Mouse (Mus musculus): ENCODE results near the gene Tfe3.
"Not testable (repeated sequence)": the region's sequence is repeated elsewhere in the genome, so short reads cannot be mapped to it uniquely, and the experiment has no call there.

Tfe3 gene

DNA sequence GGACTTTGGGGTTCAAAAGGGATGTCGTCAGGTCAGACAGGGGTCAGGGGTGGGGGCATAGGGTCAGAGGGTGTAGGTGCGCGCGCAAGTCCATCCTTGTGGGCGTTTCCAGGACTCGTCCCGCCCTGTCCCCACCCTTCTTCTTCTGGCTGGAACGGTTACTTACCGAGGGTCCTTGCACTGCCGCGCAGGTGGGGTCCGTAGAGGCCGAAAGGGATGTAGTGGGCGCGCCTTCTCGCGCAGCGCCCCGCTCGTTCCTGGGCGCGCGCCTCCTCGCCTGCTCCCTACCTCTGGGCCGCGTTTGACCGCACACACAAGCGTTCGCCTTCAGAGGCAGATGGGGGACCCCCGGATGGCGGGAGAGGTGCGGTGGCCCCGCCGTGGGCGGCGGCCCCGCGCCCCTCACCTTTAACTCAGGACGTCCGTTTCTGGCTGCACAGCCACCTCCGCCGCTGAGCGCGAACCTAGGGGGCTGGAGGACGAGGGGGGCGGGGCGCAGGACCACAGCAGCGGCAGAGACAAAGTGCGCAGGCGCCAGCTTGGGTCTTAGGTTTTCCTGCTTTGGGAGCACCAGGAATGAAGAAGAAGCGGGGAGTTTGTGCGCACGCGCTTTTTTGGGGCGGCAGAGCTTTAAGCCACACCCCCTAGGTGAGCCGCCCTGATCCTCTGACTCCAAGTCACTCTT is 11.8 kb upstream of the Tfe3 start, which contains the start of gene Ccdc120:
Gene Ccdc120, minus strand, starts transcription at position 474 of the 685 bp plus-strand sequence.
- no peak for DNase-seq (ENCODE audit: low read depth, low spot score)

DNA sequence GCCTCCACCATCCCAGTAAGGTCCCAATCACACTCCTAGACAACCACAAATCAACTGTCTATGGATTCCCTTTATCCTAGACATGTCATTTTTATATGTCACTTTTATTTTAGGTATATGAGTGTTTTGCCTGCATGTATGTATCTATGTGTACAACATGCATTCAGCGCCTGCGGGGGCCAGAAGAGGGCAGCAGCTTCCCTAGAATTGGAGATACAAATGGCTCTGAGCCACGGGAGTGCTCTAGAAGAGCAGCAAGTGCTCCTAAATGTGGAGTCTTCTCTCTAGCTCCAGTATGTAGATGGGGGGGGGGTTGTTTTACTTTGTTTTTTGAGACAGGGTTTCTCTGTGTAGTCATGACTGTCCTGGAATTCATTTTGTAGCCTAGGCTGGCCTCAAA is 8.7 kb upstream of the Tfe3 start:
- DNase-seq (ENCODE audit: low read depth, low spot score), result not testable (repeated sequence)

- DNase-seq (ENCODE audit: low read depth, low spot score), result no peak
Observed at GRCm38 (mm10) chrX:7762921-7763197, 499 bp downstream of the Tfe3 start.

DNA sequence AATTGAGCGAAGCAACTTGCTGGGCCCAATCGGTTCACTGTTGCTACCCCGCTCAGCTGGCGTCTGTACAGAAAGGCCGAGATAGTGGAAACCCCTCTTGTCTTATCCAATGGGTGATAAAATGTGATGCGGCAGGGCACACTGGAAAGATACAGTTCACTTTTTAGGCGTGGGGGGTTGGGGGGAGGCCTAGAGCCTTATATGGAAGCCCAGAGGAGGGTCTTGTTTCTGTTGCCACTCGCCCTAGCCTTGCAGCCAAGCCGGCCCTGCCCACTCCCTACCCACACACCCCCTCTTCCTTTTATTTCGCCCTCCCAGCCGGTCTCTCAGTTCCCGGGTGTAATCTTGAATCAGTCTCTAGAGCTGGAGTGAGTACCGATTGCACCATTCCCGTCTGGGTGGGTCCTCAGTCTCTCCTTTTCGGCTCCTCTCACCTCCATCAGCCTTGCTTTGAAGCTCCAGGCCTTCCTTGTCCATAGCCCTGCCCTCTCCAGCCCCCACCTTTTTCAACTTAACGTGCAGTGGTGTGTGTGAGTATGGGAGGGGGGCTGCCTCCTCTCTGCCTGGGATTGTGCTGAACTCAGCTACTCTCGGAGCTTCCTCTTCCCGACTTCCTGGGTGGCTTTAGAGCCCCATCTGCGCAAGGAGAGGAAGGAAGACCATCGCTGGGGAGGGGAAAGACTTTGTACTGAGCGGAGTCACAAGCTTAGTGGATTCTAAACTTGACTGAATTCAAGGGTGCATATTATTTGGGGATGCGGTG is 1.5 kb downstream of the Tfe3 start:
- DNase-seq (ENCODE audit: low read depth, low spot score), result peak; percentile 22

GRCm38 (mm10) chrX:7764657-7765280 is 2.4 kb downstream of the Tfe3 start:
- no peak for DNase-seq (ENCODE audit: low read depth, low spot score)

GRCm38 (mm10) chrX:7765281-7765670 is 2.9 kb downstream of the Tfe3 start:
- DNase-seq (ENCODE audit: low read depth, low spot score), result no peak

DNA sequence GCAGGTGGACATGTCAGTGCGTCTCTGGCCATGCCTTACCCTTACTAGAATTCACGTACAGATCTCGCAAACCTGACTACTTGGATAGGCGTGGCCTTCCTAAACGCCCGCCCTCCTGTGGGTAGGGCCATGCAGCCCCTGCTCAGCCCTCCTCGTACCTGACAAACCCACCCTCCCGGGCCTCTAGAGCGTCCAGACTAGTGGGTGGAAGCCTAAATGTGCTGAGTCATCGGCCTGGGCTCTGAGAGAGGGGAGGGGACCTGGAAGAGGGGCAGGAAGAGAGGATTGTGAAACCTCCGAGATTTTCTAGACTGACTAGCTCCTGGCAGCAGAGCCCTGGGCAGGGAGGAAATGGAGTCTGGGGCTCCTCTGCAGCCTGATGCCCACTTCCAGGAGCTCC is 3.4 kb downstream of the Tfe3 start:
- peak; percentile 36 for DNase-seq (ENCODE audit: low read depth, low spot score)

- no peak for DNase-seq (ENCODE audit: low read depth, low spot score)
Observed at GRCm38 (mm10) chrX:7769302-7770017, 7.1 kb downstream of the Tfe3 start.

DNA sequence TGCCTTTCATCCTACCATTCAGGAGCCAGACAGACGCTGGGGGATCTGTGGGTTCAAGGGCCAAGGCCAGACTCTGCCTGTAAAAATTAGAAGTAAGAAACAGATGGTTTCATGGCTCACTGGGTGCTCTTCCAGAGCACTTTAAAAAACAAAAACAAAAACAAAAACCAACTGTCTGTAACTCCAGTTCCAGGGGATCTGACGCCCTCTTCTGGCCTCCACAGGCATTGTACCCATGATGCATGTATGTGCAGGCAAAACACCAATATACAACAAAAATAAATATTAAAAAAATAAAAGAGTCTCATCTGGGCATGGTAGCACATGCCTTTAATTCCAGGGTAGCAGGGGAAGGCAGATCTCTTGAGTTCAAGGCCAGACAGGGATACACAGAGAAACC is 10.4 kb downstream of the Tfe3 start:
- DNase-seq (ENCODE audit: low read depth, low spot score), result no peak

DNA sequence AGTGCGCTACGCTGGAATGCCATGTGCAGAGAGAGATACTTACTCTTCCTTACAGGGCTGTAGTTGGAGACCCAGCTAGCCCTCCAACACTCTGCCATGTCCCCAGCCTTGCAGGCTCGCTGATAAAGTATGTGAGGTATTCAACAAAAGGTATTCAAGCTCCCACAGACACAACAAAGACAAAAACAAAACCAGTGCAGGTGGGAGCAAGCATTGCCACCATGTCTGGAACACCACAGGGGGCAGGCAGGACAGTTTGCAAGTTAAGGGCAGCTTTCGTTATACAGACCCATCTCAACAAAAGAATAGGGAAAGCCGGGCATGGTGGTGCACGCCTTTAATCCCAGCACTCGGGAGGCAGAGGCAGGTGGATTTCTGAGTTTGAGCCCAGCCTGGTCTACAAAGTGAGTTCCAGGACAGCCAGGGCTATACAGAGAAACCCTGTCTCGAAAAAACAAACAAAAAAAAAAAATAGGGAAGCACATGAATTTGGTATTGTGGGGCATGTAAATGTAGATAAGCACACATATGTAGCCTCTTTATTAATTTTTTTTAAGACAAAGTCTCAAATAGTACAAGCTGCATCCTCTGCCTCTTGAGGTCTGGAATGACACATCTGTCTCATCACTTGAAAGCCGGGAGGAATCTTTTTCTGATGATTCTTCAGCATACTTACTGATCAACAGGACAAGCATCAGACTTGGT is 13.3 kb downstream of the Tfe3 start:
- DNase-seq (ENCODE audit: low read depth, low spot score), result no peak

GRCm38 (mm10) chrX:7776329-7777082 is 14.1 kb downstream of the Tfe3 start:
- DNase-seq (ENCODE audit: low read depth, low spot score), result no peak

DNA sequence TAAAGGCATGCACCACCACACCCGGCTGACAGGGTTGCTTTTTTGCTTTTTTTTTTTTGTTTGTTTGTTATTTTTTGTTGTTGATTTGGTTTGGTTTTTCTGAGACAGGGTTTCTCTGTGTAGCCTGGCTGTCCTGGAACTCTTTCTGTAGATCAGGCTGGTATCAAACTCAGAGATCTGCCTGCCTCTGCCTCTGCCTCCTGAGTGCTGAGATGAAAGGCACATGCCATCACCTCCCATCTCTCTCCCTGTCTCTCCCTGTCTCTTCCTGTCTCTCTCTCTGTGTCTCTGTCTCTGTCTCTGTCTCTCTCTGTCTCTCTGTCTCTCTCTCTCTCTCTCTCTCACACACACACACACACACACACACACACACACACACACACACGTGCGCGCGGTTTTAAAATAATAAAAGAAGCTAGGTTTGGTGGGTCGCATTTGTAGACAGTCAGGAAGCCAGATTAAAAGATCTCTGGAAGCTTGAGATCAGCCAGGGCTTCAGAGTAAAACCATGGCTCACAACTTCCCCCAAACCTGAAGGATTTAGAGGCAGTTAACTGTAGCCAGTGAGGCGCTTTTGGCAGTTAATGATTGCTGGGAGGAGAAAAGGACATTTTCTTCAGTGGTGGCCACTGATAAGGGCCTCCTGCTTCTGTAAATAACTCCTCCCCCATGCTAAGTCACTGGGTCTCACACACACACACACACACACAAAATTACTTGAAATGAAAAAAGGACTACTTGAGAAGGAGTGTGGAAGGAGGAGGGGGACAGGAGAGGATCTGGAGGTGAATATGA is 16.3 kb downstream of the Tfe3 start:
- no peak for DNase-seq (ENCODE audit: low read depth, low spot score)

DNA sequence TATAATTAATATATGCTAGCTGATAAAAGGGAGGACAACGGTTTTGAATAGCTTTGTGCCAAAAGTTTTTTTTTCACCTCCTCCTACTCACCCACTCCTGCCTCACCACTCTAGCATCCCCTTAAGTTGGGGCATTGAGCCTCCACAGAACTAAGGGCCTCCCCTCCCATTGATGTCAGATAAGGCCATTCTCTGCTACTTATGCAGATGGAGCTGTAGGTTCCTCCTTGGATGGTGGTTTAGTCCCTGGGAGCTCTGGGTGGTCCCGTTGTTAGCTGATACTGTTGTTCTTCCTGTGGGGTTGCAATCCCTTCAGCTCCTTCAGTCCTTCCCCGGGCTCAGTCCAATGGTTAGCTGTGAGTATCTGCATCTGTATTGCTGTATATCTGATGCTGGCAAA is 16.9 kb downstream of the Tfe3 start:
- no peak for DNase-seq (ENCODE audit: low read depth, low spot score)

- no peak for DNase-seq (ENCODE audit: low read depth, low spot score)
Observed at GRCm38 (mm10) chrX:7782603-7783092, 20.3 kb downstream of the Tfe3 start.

- DNase-seq (ENCODE audit: low read depth, low spot score), result peak; percentile 82
Observed at GRCm38 (mm10) chrX:7789542-7790136, 27.3 kb downstream of the Tfe3 start, which contains the start of gene Gripap1. Gripap1 (plus strand) TSS chrX:7789765.

DNA sequence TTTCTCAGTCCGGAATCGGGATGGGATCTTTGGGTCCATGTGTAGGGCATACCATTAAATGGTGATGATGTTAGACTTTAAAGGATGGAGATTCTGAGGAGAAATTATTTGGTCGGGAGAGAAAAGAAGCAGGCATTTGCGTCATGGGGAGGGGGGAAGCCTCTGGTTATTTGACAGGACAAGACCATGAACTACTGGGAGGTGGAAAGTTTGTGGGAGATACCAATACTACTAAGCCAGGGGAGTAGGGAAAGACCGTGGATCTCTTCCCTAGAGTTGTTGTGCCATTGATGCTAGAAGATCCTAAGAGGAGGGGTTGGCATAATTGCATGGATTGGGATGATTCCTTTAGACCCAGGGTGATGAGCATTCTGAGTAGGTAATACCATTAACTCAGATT is 27.9 kb downstream of the Tfe3 start:
- no peak for DNase-seq (ENCODE audit: low read depth, low spot score)

DNA sequence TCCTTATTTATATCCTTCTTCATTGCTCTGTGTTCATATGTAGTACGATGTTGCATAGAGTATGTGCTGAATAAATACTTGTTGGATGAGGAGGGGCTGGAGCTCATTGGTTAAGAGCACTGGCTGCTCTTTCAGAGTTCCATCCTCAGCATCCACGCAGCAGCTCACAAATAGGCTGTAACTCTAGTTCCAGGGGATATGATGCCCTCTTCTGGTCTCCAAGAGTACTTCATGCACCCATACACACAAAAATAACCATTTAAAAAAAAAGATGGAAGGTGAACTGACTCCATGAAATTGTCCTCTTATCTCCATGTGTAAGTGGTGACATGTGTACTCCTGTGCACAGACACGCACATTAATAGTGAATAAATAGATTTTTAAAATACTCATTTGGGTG is 31.0 kb downstream of the Tfe3 start:
- no peak for DNase-seq (ENCODE audit: low read depth, low spot score)

- DNase-seq (ENCODE audit: low read depth, low spot score), result no peak
Observed at GRCm38 (mm10) chrX:7795016-7795415, 32.7 kb downstream of the Tfe3 start.

DNA sequence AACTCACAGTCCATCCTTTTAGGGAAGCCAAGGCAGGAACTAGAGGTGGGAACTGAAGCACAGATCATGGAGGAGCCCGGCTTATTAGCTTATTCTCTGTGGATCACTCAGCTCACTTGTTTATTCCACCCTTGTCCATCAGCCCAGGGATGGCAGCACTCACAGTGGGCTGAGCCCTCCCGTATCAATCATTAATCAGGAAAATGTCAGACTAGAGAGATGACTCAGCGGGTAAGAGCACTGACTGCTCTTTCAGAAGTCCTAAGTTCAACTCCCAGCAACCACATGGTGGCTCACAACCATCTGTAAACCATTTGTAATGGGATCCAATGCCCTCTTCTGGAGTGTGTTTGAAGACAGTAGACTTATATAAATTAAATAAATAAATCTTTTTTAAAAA is 35.0 kb downstream of the Tfe3 start:
- DNase-seq (ENCODE audit: low read depth, low spot score), result no peak
